Comparison of ENCODE assay signal across 17 mouse cellular contexts in genomic region chr2:136109038-136109363, GRCm38 (mm10). TPM values are rescaled to one million over a fixed set of nuclear protein-coding genes. Genes with fewer than 3 reads are reported as not detected.
DNase-seq lines count a peak whose midpoint lies in the region; ATAC-seq and TF ChIP-seq lines count a peak whose summit lies in the region.
"Had no signal": no experiment of that assay in that cellular context is flagged by ENCODE, and none has a peak within 500 bp of the region (broad histone marks: within the 10 kb centered on the region; RNA-seq: fewer than 3 reads in every experiment).

No protein-coding gene starts in this region.

- no peak for TF ChIP-seq CTCF in layer of hippocampus, adult 2 months (conservative IDR thresholded peaks at IDR 0.05)
- no peak for TF ChIP-seq CTCF in midbrain, postnatal 0 days (IDR thresholded peaks at IDR 0.05)

- H3K4me2 ChIP-seq in forebrain, embryonic 14.5 days (ENCODE audit: low read length) = no peak overlapping the region; the same call in 1 of the 2 replicates
- H3K4me2 ChIP-seq in hindbrain, embryonic 13.5 days = peak overlapping the region; percentile 33
- no peak overlapping the region for H3K4me2 ChIP-seq in midbrain, postnatal 0 days (ENCODE audit: low read depth, low read length, poor library complexity, severe bottlenecking)
- H3K4me2 ChIP-seq: embryonic facial prominence, embryonic 15.5 days; liver, embryonic 13.5 days; stomach, embryonic 15.5 days had no signal

- no peak for DNase-seq in layer of hippocampus, adult 2 months (ENCODE audit: low spot score in 2 of 2)
- no peak for DNase-seq in layer of hippocampus, adult 9-10 months (ENCODE audit: low spot score)
- no peak for DNase-seq in forebrain, embryonic 14.5 days (ENCODE audit: low spot score)
- no peak for DNase-seq in midbrain, postnatal 0 days (ENCODE audit: low spot score)
- DNase-seq: adrenal gland, adult 8-10 months; heart, adult 11 months; kidney, adult 18-20 months; liver, embryonic 13.5 days; right cerebral cortex, postnatal 14 days had no signal

- no peak overlapping the region for H3K9ac ChIP-seq in forebrain, embryonic 14.5 days (ENCODE audit: low read length)
- H3K9ac ChIP-seq in hindbrain, embryonic 13.5 days = peak overlapping the region; percentile 59
- H3K9ac ChIP-seq in midbrain, postnatal 0 days (replicated peaks; ENCODE audit: low read length, poor library complexity, severe bottlenecking) = no peak overlapping the region
- H3K9ac ChIP-seq: embryonic facial prominence, embryonic 15.5 days; liver, embryonic 13.5 days; stomach, embryonic 15.5 days had no signal

- WGBS in forebrain, embryonic 14.5 days = 0% methylated on average over 2 of the region's 2 CpGs
- WGBS in hindbrain, embryonic 13.5 days = 2% methylated on average over 2 of the region's 2 CpGs
- WGBS in midbrain, postnatal 0 days = 11% methylated on average over 2 of the region's 2 CpGs

- no peaks in the 10 kb centered on the region for H3K27me3 ChIP-seq in forebrain, embryonic 14.5 days (replicated peaks; ENCODE audit: control insufficient read depth, insufficient read depth, low read length)
- no peaks in the 10 kb centered on the region for H3K27me3 ChIP-seq in hindbrain, embryonic 13.5 days
- H3K27me3 ChIP-seq in midbrain, postnatal 0 days (ENCODE audit: insufficient read depth, low read length) = no peaks in the 10 kb centered on the region
- H3K27me3 ChIP-seq: CH12.LX; embryonic facial prominence, embryonic 15.5 days; liver, embryonic 13.5 days; stomach, embryonic 15.5 days had no signal

- H3K27ac ChIP-seq in layer of hippocampus, adult 2 months = peak overlapping the region; percentile 85
- peak overlapping the region; percentile 89 for H3K27ac ChIP-seq in forebrain, embryonic 14.5 days (ENCODE audit: low read depth, low read length)
- peak overlapping the region; percentile 97 for H3K27ac ChIP-seq in hindbrain, embryonic 13.5 days
- peak overlapping the region; percentile 88 for H3K27ac ChIP-seq in midbrain, postnatal 0 days (ENCODE audit: low read depth, low read length)
- H3K27ac ChIP-seq: embryonic facial prominence, embryonic 15.5 days; liver, embryonic 13.5 days; stomach, embryonic 15.5 days had no signal

- ATAC-seq in forebrain, embryonic 14.5 days = peak; percentile 10
- ATAC-seq in hindbrain, embryonic 13.5 days (ENCODE audit: low FRiP score) = peak; percentile 5
- peak; percentile 36; the same call in 1 of the 2 replicates for ATAC-seq in midbrain, postnatal 0 days (ENCODE audit: low FRiP score)
- no peak for ATAC-seq in inflammation-experienced regulatory T-cells, adult 6 months
- no peak for ATAC-seq in CD4-positive, CD25-positive, alpha-beta regulatory T cell, adult 4 months

- H3K9me3 ChIP-seq in forebrain, embryonic 14.5 days (replicated peaks; ENCODE audit: control insufficient read depth, low read length) = no peaks in the 10 kb centered on the region
- H3K9me3 ChIP-seq in hindbrain, embryonic 13.5 days = no peaks in the 10 kb centered on the region
- H3K9me3 ChIP-seq in midbrain, postnatal 0 days (ENCODE audit: low read length) = no peaks in the 10 kb centered on the region
- H3K9me3 ChIP-seq: embryonic facial prominence, embryonic 15.5 days; liver, embryonic 13.5 days; stomach, embryonic 15.5 days had no signal

- peaks cover 19% of the 10 kb centered on the region for H3K4me1 ChIP-seq in forebrain, embryonic 14.5 days (ENCODE audit: control insufficient read depth, insufficient read depth, low read length)
- H3K4me1 ChIP-seq in hindbrain, embryonic 13.5 days (replicated peaks) = peaks cover 56% of the 10 kb centered on the region
- H3K4me1 ChIP-seq in midbrain, postnatal 0 days (ENCODE audit: insufficient read depth, low read length) = peaks cover 21% of the 10 kb centered on the region
- H3K4me1 ChIP-seq: liver, embryonic 13.5 days; stomach, embryonic 15.5 days had no signal

- no peaks in the 10 kb centered on the region for H3K36me3 ChIP-seq in forebrain, embryonic 14.5 days (ENCODE audit: control insufficient read depth, insufficient read depth, low read length)
- H3K36me3 ChIP-seq in hindbrain, embryonic 13.5 days = no peaks in the 10 kb centered on the region
- H3K36me3 ChIP-seq in midbrain, postnatal 0 days (ENCODE audit: insufficient read depth, low read length) = no peaks in the 10 kb centered on the region
- H3K36me3 ChIP-seq: embryonic facial prominence, embryonic 15.5 days; liver, embryonic 13.5 days; stomach, embryonic 15.5 days had no signal

- H3K4me3 ChIP-seq in layer of hippocampus, adult 2 months = no peak overlapping the region
- no peak overlapping the region for H3K4me3 ChIP-seq in forebrain, embryonic 14.5 days (ENCODE audit: low read depth, low read length)
- no peak overlapping the region for H3K4me3 ChIP-seq in hindbrain, embryonic 13.5 days
- H3K4me3 ChIP-seq in midbrain, postnatal 0 days (ENCODE audit: low read depth, low read length) = no peak overlapping the region
- H3K4me3 ChIP-seq: embryonic facial prominence, embryonic 15.5 days; liver, embryonic 13.5 days; stomach, embryonic 15.5 days had no signal

RNA-seq across cellular contexts. Expression of gene Lamp5, which starts 57.0 kb away (rescaled TPM):
- total RNA-seq in layer of hippocampus, adult 2 months (2021) = 10 to 100 TPM; 52.2 to 53.3 TPM
- polyA plus RNA-seq in forebrain, embryonic 14.5 days (2014; fragmentation: Nextera tagmentation; extraction: Ambion mirVana) = 1.2 and 1.8 TPM in 2 replicates
- 248 and 255 TPM in 2 replicates for polyA plus RNA-seq in hindbrain, embryonic 13.5 days (2015; fragmentation: Nextera tagmentation; extraction: Ambion mirVana)
- 3.7 and 8.2 TPM in 2 replicates for total RNA-seq in midbrain, postnatal 0 days (2014; rRNA removed)
- 4.6 and 7.1 TPM in 2 replicates for polyA plus RNA-seq in midbrain, postnatal 0 days (2015; fragmentation: Nextera tagmentation; extraction: Ambion mirVana)
- not detected for polyA plus RNA-seq in inflammation-experienced regulatory T-cells, adult 6 months (2017; shearing (Covaris generic))
- polyA plus RNA-seq in CD4-positive, CD25-positive, alpha-beta regulatory T cell, adult 4 months (2017; shearing (Covaris generic)) = not detected
- total RNA-seq: CH12.LX had no signal
- polyA plus RNA-seq: heart, postnatal 0 days; urinary bladder, adult 2 months had no signal

Comparison
In these comparisons a context has a peak if more than half of its experiments do, and no peak if none do; other contexts are left out.
1. ATAC-seq: peak in forebrain, embryonic 14.5 days (single experiment), hindbrain, embryonic 13.5 days (single experiment) and midbrain, postnatal 0 days (single experiment); none in inflammation-experienced regulatory T-cells, adult 6 months (single experiment) and CD4-positive, CD25-positive, alpha-beta regulatory T cell, adult 4 months (single experiment).
2. RNA of gene Lamp5, which starts 57.0 kb away (polyA plus RNA-seq): 248 to 255 TPM in hindbrain, embryonic 13.5 days; 4.6 to 7.1 TPM in midbrain, postnatal 0 days, 1.2 to 1.8 TPM in forebrain, embryonic 14.5 days, not detected in CD4-positive, CD25-positive, alpha-beta regulatory T cell, adult 4 months and not detected in inflammation-experienced regulatory T-cells, adult 6 months; every median in the first group is over 10 times any median in the second.
3. Peak in every context shown above with its lines, with median percentiles within 50 percentile points of each other: H3K27ac ChIP-seq.